Mouse (Mus musculus) 416B (cell line): ENCODE data around the gene Coasy.

Source experiments
- DNase-seq: peaks from one replicate; pipeline ENCODE4 v3.0.0; 2011; ENCODE audit warnings: low read depth

Coasy gene

DNA sequence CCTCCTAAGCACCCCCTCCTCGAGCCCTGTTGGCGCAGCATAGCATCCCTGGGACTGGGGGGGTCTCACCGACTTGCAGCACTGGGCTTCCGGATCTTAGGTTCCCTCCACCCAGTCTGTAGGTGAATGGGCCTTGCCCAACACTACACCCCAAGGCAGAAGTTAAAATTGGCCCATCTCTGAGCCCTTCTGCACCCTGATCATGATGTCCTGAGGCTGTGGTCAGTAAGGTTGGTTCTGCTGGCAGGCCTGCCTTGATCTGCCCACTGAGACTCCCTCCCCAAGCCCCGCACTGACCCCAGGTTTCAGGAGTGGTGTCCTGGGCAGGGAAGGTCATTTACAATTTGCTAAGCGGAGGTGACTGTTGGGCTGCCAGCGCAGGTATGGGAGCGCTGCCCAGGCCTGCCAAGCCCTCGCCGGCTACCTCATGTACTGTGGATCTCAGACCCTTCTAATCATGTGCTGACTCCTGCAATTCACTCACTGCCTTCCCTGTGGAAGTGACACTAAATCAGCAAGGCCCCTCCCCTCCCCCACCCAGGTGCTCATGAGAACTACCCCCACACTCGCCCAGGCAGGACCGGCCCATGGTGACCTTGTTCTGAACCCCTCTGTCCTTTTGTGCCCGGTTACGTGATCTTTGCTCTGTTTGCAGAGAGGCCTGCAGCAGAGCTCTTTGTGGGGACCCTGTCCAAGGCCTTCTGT, 19.2 kb upstream of the Coasy start:
- no peak for DNase-seq

GRCm38 (mm10) chr11:101063676-101064327, 18.6 kb upstream of the Coasy start:
- DNase-seq: peak; percentile 97

GRCm38 (mm10) chr11:101064462-101064861, 17.9 kb upstream of the Coasy start:
- no peak for DNase-seq

GRCm38 (mm10) chr11:101065002-101065401, 17.4 kb upstream of the Coasy start:
- no peak for DNase-seq

- peak; percentile 80 for DNase-seq
These were observed 15.6 kb upstream of the Coasy start for GRCm38 (mm10) chr11:101066549-101067412.

GRCm38 (mm10) chr11:101069391-101070188, 12.8 kb upstream of the Coasy start, which contains the start of gene Naglu:
Gene Naglu, plus strand, starts transcription at chr11:101070012.
- peak; percentile 97 for DNase-seq

DNA sequence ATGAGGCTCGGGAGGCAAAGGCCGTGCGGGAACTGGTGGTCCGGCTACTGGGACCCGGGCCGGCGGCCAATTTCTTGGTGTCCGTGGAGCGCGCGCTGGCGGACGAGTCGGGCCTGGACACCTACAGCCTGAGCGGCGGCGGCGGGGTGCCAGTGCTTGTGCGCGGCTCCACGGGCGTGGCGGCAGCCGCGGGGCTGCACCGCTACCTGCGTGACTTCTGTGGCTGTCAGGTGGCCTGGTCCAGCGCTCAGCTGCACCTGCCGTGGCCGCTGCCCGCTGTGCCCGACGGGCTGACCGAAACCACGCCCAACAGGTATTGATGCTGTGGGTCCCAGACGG, 12.2 kb upstream of the Coasy start:
- no peak for DNase-seq

DNA sequence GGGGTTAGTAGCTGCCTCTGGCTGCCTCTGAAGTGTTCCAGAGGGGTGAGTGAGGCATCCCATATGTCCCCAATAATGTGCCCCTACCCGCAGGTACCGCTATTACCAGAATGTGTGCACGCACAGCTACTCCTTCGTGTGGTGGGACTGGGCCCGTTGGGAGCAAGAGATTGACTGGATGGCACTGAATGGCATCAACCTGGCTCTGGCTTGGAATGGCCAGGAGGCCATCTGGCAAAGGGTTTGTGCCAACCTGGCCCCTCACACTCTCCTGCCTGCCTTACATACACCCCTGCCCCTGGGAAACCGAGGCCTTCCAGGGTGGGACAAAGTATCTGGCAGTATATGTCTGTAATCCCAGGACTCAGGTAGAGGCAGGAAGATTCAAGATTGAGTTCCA, 11.4 kb upstream of the Coasy start:
- no peak for DNase-seq

DNA sequence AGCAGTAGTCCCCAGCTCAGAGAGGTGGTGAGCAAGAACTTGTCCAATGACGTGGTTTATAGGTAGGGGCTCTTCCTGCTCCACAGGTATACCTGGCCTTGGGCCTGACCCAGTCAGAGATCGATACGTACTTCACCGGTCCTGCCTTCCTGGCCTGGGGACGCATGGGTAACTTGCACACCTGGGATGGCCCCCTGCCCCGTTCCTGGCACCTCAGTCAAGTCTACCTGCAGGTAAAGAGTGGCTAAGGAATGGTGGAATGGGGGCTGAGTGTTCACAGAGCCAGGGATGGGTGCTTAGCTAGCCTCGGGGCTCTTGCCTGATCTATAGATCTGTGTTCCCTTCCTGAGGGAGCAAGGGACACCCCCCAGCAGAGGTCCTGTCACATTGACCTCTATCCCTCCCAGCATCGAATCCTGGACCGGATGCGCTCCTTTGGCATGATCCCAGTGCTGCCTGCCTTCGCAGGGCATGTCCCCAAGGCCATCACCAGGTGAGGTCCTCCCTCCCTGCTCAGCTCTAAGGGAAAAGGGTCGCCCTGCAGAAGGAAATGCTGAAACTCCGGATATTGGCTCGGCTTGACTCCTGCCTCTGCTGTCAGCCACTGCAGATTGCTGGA, 10.4 kb upstream of the Coasy start:
- DNase-seq: no peak

GRCm38 (mm10) chr11:101078121-101078520, 4.2 kb upstream of the Coasy start, which contains the start of gene Hsd17b1:
Gene Hsd17b1, plus strand, starts transcription at chr11:101078411.
- no peak for DNase-seq

DNA sequence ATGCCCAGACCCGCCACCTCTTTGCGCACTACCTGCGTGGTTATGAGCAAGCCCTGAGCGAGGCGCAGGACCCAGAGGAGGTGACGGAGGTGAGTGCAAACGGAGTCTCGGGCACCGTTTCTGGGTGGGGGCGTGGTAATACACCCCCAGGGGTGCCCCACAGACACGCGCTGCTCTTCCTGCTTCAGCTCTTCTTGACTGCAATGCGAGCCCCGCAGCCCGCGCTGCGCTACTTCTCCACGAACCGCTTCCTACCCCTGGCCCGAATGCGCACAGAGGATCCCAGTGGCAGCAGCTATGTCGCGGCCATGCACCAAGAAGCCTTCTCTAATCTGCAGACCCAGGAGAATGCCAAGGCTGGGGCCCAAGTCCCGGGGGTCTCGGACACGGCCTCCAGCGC, 2.6 kb upstream of the Coasy start:
- no peak for DNase-seq

DNA sequence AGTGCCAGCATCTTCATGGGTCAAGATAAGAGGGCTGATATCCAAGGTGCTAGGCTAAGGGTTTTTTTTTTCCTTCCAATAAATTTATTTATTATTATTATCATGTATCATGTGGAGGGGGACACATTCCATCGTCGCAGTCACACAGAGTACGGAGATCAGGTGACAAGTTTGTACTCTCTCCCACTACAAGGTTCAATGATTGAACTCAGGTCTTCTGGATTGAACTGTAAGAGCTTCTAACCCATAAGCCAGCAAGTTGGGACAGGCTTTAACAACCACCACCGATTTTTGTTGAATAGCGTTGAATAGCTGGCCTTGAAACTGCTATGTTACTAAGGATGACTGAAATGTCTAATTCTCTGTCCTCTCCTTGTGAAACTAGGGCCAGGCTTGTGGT, 1.9 kb upstream of the Coasy start:
- DNase-seq: no peak

- DNase-seq: no peak
These were observed 706 bp upstream of the Coasy start for GRCm38 (mm10) chr11:101081659-101082058.

GRCm38 (mm10) chr11:101083083-101083697, 825 bp downstream of the Coasy start:
- DNase-seq: peak; percentile 66

DNA sequence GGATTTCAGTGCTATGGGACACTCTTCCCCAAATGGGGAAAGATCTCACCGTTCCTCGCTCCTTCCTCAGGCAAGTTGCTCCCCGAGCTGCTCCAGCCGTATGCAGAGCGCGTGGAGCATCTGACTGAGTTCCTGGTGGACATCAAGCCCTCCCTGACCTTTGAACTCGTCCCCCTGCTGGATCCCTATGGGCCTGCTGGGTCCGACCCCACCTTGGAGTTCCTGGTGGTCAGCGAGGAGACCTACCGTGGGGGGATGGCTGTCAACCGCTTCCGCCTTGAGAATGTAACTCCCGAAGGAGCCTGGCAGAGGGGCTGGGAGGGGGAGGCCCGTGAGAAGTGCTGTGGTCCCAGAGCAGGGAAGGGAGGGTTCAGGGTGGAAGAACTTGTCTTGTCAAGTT, 1.9 kb downstream of the Coasy start:
- no peak for DNase-seq

DNA sequence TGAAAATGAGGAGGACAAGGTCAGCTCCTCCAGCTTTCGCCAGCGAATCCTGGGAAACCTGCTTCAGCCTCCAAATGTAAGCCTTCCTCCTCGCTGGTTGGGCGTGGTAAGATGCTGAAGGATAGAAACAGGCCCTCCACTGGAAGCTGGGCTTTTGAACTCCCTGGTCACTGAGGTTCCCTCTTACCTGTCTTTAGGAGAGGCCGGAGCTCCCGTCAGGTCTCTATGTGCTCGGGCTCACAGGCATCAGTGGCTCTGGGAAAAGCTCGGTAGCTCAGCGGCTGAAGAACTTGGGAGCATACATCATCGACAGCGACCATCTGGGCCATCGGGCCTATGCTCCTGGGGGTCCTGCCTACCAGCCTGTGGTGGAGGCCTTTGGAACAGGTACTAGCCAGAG, 2.4 kb downstream of the Coasy start:
- DNase-seq: no peak

DNA sequence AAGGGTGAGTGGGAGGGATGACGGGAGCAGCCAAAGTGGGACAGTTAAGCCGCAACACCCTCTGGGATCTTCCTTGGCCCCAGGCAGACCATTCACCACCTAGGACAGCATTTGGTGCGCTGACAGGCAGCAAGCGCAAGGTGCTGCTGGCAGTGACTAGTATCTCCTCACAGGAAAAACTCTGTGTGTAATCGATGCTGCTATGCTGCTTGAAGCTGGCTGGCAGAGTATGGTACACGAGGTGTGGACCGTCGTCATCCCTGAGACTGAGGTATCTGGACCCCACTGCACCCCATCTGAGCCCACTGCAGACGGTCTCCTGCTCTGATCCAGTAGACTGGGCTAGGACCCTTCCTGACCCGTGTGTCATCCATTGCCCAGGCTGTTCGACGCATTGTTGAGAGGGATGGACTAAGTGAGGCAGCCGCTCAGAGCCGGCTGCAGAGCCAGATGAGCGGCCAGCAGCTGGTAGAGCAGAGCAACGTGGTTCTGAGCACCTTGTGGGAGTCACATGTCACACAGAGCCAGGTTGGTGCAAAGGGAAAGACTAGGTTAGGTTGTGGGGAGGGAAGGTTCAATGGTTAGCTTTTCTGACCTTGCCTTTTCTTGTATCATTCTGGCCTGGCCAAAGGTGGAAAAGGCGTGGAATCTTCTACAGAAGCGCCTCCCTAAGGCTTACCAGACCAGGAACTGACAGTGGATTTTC, 3.4 kb downstream of the Coasy start:
- DNase-seq: no peak

DNA sequence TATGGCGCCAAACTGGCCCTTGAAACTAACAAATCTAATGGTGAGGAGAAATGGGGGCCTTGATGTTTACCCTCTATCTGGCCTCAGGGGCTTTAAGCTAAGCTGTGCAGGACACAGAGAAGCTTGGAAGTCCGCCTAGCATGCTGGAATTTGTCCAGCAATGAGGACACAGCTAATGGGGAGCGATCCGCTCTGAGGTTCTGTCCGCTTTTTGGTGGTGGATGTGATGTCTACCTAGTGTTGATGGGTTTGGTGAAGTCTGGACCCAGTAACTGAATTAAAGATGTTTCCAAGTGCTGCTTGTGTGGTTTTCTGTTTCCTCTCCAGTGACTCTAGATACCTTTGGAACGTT, 3.9 kb downstream of the Coasy start:
- no peak for DNase-seq

GRCm38 (mm10) chr11:101086756-101087681, 4.7 kb downstream of the Coasy start, which contains the start of gene Mlx:
Gene Mlx, plus strand, starts transcription at chr11:101087277.
- peak; percentile 96 for DNase-seq
